Mouse (Mus musculus): ENCODE data around the gene Sgip1. TPM values are rescaled to one million over a fixed set of nuclear protein-coding genes. Genes with fewer than 3 reads are reported as not detected.

Gene Sgip1
- polyA plus RNA-seq, 1 experiment = not detected

GRCm38 (mm10) chr4:102990595-102991340 lies 249.7 kb downstream of the Sgip1 start:
- H3K4me1 ChIP-seq (ENCODE audit: control insufficient read depth, insufficient read depth, low read length) = no peaks in the 10 kb centered on the region
- H3K4me3 ChIP-seq (ENCODE audit: insufficient read depth, low read depth, low read length) = no peak overlapping the region
- 88% methylated on average over 11 of the region's 11 CpGs for WGBS
- no peak overlapping the region for H3K27ac ChIP-seq (ENCODE audit: insufficient read depth, low read depth, low read length)
- TF ChIP-seq CTCF (IDR thresholded peaks at IDR 0.05; ENCODE audit: insufficient read depth, low read depth, low read length) = no peak
- no peak for TF ChIP-seq POLR2A (IDR thresholded peaks at IDR 0.05; ENCODE audit: insufficient read depth, low read depth, low read length)

GRCm38 (mm10) chr4:102991685-102992084 lies 250.6 kb downstream of the Sgip1 start:
- Histone ChIP-seq H3K4me1 (ENCODE audit: control insufficient read depth, insufficient read depth, low read length) (no peaks in the 10 kb centered on the region), H3K4me3 (ENCODE audit: insufficient read depth, low read depth, low read length) (no peak overlapping the region), H3K27ac (ENCODE audit: insufficient read depth, low read depth, low read length) (no peak overlapping the region)
- whole genome bisulfite sequencing = 85% methylated on average over 3 of the region's 3 CpGs
- TF ChIP-seq CTCF (IDR thresholded peaks at IDR 0.05; ENCODE audit: insufficient read depth, low read depth, low read length) (no peak), POLR2A (IDR thresholded peaks at IDR 0.05; ENCODE audit: insufficient read depth, low read depth, low read length) (no peak)

DNA sequence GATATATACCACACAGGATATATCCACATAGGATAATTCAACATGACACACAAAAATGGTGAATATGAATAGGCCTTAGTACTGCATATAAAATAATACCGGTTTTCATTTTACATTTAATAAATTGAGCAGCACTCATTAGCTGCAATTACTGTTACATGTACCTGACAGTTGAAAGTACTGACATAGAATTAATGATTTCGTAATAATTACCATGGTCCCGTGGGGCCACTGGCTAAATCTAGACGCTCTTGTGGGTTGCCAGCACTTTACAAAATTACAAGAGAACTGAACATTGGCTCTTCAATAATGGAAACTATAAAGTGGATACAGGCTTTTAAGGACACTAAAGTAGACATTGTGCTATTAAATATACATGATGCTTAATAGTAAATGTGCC lies 263.6 kb downstream of the Sgip1 start:
- TF ChIP-seq POLR2A (IDR thresholded peaks at IDR 0.05; ENCODE audit: insufficient read depth, low read depth, low read length) (no peak), CTCF (IDR thresholded peaks at IDR 0.05; ENCODE audit: insufficient read depth, low read depth, low read length) (no peak)
- Histone ChIP-seq H3K27ac (ENCODE audit: insufficient read depth, low read depth, low read length) (no peak overlapping the region), H3K4me3 (ENCODE audit: insufficient read depth, low read depth, low read length) (no peak overlapping the region), H3K4me1 (ENCODE audit: control insufficient read depth, insufficient read depth, low read length) (no peaks in the 10 kb centered on the region)
- WGBS = 86% methylated on average over 4 of the region's 4 CpGs

DNA sequence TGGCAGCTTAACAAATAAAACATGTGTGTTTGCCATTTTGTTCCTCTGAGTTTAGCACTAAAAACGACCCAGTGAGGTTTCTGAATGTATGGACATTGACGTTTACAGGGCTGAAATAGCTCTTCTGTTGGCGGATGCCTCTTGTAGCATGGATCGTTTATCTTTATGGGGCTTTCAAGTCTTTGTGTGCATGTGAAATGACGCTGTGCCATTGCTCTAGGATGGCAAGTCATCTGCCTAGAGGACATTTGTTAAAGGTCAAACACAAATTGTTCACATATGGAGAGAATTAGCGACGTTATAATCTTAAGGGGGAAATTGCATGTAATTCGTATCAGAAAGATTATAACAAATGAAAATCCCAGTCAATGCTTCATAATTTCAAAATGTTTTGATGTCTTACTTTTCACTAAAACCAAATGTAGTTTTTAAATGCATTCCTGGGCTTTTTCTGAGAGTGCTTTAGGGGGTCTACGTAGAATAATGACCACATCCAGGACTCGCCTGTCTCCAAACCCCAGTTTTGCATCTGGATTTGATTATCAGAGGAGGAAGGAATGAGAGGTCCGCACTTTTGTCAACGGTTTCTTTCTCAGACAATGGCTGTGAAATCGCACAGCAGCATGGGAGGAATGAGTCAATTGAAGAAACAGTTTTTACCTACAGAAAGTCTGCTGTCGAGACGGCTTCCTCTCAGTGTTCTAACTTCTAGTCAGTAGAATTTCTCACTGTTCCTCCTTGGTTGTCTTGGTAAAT lies 264.3 kb downstream of the Sgip1 start:
- H3K4me3 ChIP-seq (ENCODE audit: insufficient read depth, low read depth, low read length) = no peak overlapping the region
- TF ChIP-seq POLR2A (IDR thresholded peaks at IDR 0.05; ENCODE audit: insufficient read depth, low read depth, low read length) (no peak), CTCF (IDR thresholded peaks at IDR 0.05; ENCODE audit: insufficient read depth, low read depth, low read length) (no peak)
- H3K27ac ChIP-seq (ENCODE audit: insufficient read depth, low read depth, low read length) = no peak overlapping the region
- WGBS = 77% methylated on average over 15 of the region's 15 CpGs
- no peaks in the 10 kb centered on the region for H3K4me1 ChIP-seq (ENCODE audit: control insufficient read depth, insufficient read depth, low read length)

DNA sequence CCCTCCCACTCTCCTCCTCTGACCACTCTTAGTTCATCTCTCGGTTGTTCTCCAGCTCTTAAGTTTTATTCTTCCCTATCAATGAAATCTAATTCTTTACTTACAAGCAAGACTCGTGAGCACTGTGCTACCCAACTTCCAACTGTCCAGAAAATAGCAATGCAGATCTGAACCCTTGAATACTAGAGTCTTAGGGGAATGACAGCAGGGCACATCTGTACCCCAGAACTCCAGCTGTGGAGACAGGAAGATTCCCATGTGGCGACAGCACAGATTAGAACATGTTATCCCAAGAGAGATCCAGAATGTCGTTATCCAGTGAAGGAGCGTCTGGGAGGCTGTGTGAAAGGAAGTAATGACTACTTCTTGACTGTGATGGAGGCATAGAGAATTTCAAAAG lies 265.2 kb downstream of the Sgip1 start:
- Histone ChIP-seq H3K27ac (ENCODE audit: insufficient read depth, low read depth, low read length) (no peak overlapping the region), H3K4me3 (ENCODE audit: insufficient read depth, low read depth, low read length) (no peak overlapping the region), H3K4me1 (ENCODE audit: control insufficient read depth, insufficient read depth, low read length) (no peaks in the 10 kb centered on the region)
- WGBS = 77% methylated on average over 5 of the region's 5 CpGs
- TF ChIP-seq CTCF (IDR thresholded peaks at IDR 0.05; ENCODE audit: insufficient read depth, low read depth, low read length) (no peak), POLR2A (IDR thresholded peaks at IDR 0.05; ENCODE audit: insufficient read depth, low read depth, low read length) (no peak)

DNA sequence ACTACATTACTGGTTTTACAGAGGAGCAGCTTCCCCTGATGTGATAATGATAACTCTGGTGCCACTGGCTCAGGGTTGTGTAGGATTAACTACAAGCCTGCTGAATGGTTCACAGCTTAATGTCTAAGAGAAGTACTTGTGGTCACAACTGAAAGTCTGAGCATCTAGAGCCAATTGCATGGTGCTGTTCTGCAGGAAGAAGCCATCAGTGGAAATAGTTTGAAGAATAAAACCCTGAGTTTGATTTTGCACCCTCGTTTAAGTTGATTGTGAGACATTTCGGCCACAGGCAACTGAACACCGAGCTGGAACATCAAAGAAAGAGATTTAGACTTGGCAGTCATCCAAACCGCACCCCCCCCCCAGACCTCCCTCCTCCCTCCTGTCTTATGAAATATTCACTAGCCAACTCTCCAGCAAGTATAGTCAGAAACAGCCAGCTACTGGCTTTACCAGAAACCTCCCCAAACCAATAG lies 265.9 kb downstream of the Sgip1 start:
- Histone ChIP-seq H3K27ac (ENCODE audit: insufficient read depth, low read depth, low read length) (no peak overlapping the region), H3K4me1 (ENCODE audit: control insufficient read depth, insufficient read depth, low read length) (no peaks in the 10 kb centered on the region; the same call in 1 of the 2 replicates), H3K4me3 (ENCODE audit: insufficient read depth, low read depth, low read length) (no peak overlapping the region)
- WGBS = 23% methylated on average over 4 of the region's 4 CpGs
- TF ChIP-seq POLR2A (IDR thresholded peaks at IDR 0.05; ENCODE audit: insufficient read depth, low read depth, low read length) (no peak), CTCF (IDR thresholded peaks at IDR 0.05; ENCODE audit: insufficient read depth, low read depth, low read length) (no peak)

GRCm38 (mm10) chr4:103010734-103011133 lies 269.6 kb downstream of the Sgip1 start:
- Histone ChIP-seq H3K27ac (ENCODE audit: insufficient read depth, low read depth, low read length) (no peak overlapping the region), H3K4me3 (ENCODE audit: insufficient read depth, low read depth, low read length) (no peak overlapping the region), H3K4me1 (ENCODE audit: control insufficient read depth, insufficient read depth, low read length) (peaks cover 2% of the 10 kb centered on the region; the same call in 1 of the 2 replicates)
- WGBS = 91% methylated on average over 4 of the region's 4 CpGs
- TF ChIP-seq POLR2A (IDR thresholded peaks at IDR 0.05; ENCODE audit: insufficient read depth, low read depth, low read length) = no peak
- TF ChIP-seq CTCF (IDR thresholded peaks at IDR 0.05; ENCODE audit: insufficient read depth, low read depth, low read length) = no peak

DNA sequence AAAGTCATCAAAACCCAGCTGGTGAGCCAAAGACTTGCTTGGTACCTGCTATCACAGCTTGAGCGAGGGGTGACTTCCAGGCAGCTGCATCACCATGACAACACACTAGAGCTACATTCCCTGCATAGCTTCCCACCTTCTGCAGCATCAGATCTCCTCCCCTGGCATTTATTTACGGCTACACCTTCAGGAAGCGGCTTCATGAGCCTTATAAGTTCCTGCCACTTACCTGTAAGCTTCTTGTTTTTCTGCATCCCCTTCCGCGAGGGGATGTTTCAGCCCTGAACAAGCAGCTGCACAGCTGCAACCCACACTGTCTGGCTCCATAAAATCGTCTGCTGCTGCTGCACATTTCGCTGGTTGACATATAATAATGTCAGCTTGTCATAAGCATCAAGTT lies 270.7 kb downstream of the Sgip1 start:
- TF ChIP-seq POLR2A (IDR thresholded peaks at IDR 0.05; ENCODE audit: insufficient read depth, low read depth, low read length) = no peak
- Histone ChIP-seq H3K4me3 (ENCODE audit: insufficient read depth, low read depth, low read length) (no peak overlapping the region), H3K27ac (ENCODE audit: insufficient read depth, low read depth, low read length) (no peak overlapping the region), H3K4me1 (ENCODE audit: control insufficient read depth, insufficient read depth, low read length) (peaks cover 2% of the 10 kb centered on the region; the same call in 1 of the 2 replicates)
- WGBS = 26% methylated on average over 7 of the region's 7 CpGs

DNA sequence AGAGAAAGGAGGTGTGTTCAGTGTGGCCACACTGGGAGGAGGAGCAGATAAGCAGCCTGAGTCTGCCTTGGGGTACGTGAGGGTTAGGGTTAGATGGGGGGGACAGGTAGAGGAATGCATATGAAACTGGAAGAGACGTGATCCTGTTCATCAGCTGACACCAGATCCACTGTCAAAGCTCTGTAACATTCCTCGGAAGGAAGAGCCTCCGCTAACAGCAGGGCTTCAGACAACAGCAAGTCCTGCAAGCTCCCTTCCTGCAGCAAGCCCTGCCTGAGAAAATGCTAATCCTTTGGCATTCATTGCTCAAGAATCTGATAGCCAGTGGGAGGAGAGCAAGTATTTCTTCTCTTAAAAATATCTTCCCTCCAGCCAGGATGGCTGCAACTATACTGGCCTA lies 272.4 kb downstream of the Sgip1 start:
- Histone ChIP-seq H3K27ac (ENCODE audit: insufficient read depth, low read depth, low read length) (no peak overlapping the region), H3K4me1 (ENCODE audit: control insufficient read depth, insufficient read depth, low read length) (peaks cover 2% of the 10 kb centered on the region; the same call in 1 of the 2 replicates), H3K4me3 (ENCODE audit: insufficient read depth, low read depth, low read length) (no peak overlapping the region)
- no peak for TF ChIP-seq CTCF (IDR thresholded peaks at IDR 0.05; ENCODE audit: insufficient read depth, low read depth, low read length)
- no peak for TF ChIP-seq POLR2A (IDR thresholded peaks at IDR 0.05; ENCODE audit: insufficient read depth, low read depth, low read length)
- WGBS = 33% methylated on average over 4 of the region's 4 CpGs

Other genes with a start within 250 kb of the Sgip1 start
- gene Tctex1d1, start 237.3 kb downstream of the Sgip1 start, polyA plus RNA-seq (2012; ENCODE audit: insufficient read depth, insufficient read length, low replicate concordance, missing spikeins) = not detected in 2 replicates